Mouse (Mus musculus) heart, postnatal 0 days (tissue): Measurements from ENCODE around the gene Plxdc1. TPM values are rescaled to one million over a fixed set of nuclear protein-coding genes. Genes with fewer than 3 reads are reported as not detected.
A peak's percentile ranks its signal among the peaks of the same experiment; 100 is the strongest.

Experiments used
- ATAC-seq: fragments of 200-750 bp; cut with Nextera tagmentation; 2 replicates; pipeline ENCODE4 v1.8.0; 2017; ENCODE audit warnings: low read depth, moderate number of reproducible peaks, moderate library complexity; ENCODE audit not compliant: insufficient read depth
- DNase-seq: peaks from one replicate; pipeline ENCODE4 v3.0.0-alpha.2; 2016; ENCODE audit warnings: low spot score
- H3K27ac ChIP-seq: fragments of 300-500 bp; sonication (generic); 2 replicates; pipeline ENCODE4 v1.5.1; 2014; ENCODE audit warnings: low read depth, mild to moderate bottlenecking
- H3K27me3 ChIP-seq: fragments of 300-500 bp; sonication (generic); 2 replicates; pipeline ENCODE4 v1.6.1; 2014; ENCODE audit warnings: low read length, mixed read lengths; ENCODE audit not compliant: control insufficient read depth, insufficient read depth
- H3K36me3 ChIP-seq: fragments of 300-500 bp; sonication (generic); replicated peaks from 2 replicates; pipeline ENCODE4 v1.6.1; 2014; ENCODE audit warnings: low read length, mixed read lengths; ENCODE audit not compliant: control insufficient read depth, insufficient read depth
- H3K4me1 ChIP-seq: fragments of 300-500 bp; sonication (generic); 2 replicates; pipeline ENCODE4 v1.6.1; 2014; ENCODE audit warnings: antibody characterized with exemption; ENCODE audit not compliant: control insufficient read depth, insufficient read depth
- H3K4me2 ChIP-seq: fragments of 300-500 bp; sonication (generic); 2 replicates; pipeline ENCODE4 v1.6.1; 2014; ENCODE audit warnings: low read depth, mild to moderate bottlenecking, low read length, moderate library complexity
- H3K4me3 ChIP-seq: fragments of 300-500 bp; sonication (generic); 2 replicates; pipeline ENCODE4 v1.5.1; 2014; ENCODE audit warnings: low read depth, low read length
- H3K9ac ChIP-seq: fragments of 300-500 bp; sonication (generic); replicated peaks from 2 replicates; pipeline ENCODE4 v1.6.1; 2014; ENCODE audit warnings: low read depth, low read length, mixed read lengths
- H3K9me3 ChIP-seq: fragments of 300-500 bp; sonication (generic); replicated peaks from 2 replicates; pipeline ENCODE4 v1.6.1; 2016; ENCODE audit warnings: low read length; ENCODE audit not compliant: control insufficient read depth
- CTCF ChIP-seq: IDR thresholded peaks from 2 replicates; pipeline ENCODE4 v1.5.1; 2016; ENCODE audit warnings: antibody characterized with exemption, control low read depth, low read depth
- EP300 ChIP-seq: IDR thresholded peaks from 2 replicates; pipeline ENCODE4 v1.6.1; 2016; ENCODE audit warnings: antibody characterized with exemption, low read depth
- WGBS: fragments of 180-500 bp; shearing (Covaris S2); extraction: QIAGEN DNeasy Blood & Tissue Kit; methylation state at CpG from one replicate; pipeline ENCODE4 v1.1.7; 2014; 5-methylcytosine and 5-hydroxymethylcytosine counted together
- polyA plus RNA-seq: library from polyadenylated mRNA; unstranded; fragments of >200 nt; fragmentation: Nextera tagmentation; extraction: Ambion mirVana; gene quantifications from 2 replicates; pipeline ENCODE4 v1.2.1, GENCODE M21; 2015
- total RNA-seq: library from RNA; depleted of rRNA; stranded (reverse); fragments of >200 nt; gene quantifications from 2 replicates; pipeline ENCODE4 v1.2.3, GENCODE M21; 2014; ENCODE audit warnings: low replicate concordance

The Plxdc1 gene
- total and polyA plus RNA-seq, 2 experiments from 2014 or later = 2.1 to 2.6 TPM

GRCm38 (mm10) chr11:98030701-98031442 lies 44.6 kb upstream of the Plxdc1 start:
- H3K36me3 ChIP-seq = peaks cover 32% of the 10 kb centered on the region
- no peak overlapping the region for H3K4me3 ChIP-seq
- TF ChIP-seq CTCF (0 out of 2 replicates have a peak, but pooled peaks have one; percentile 3), EP300 (no peak)
- H3K4me2 ChIP-seq = no peak overlapping the region
- no peak overlapping the region for H3K9ac ChIP-seq
- peaks cover 3% of the 10 kb centered on the region; the same call in 1 of the 2 replicates for H3K27me3 ChIP-seq
- no peaks in the 10 kb centered on the region for H3K9me3 ChIP-seq
- no peak overlapping the region for H3K27ac ChIP-seq
- no peak for ATAC-seq
- peaks cover 2% of the 10 kb centered on the region; the same call in 1 of the 2 replicates for H3K4me1 ChIP-seq
- WGBS = 62% methylated on average over 5 of the region's 5 CpGs
- no peak for DNase-seq

- no peak overlapping the region for H3K27ac ChIP-seq
- ATAC-seq (no peak), DNase-seq (no peak)
- 20% methylated on average over 7 of the region's 7 CpGs for WGBS
- peak overlapping the region; percentile 98 for H3K9ac ChIP-seq
- H3K4me2 ChIP-seq = peak overlapping the region; percentile 77
- peak overlapping the region; percentile 85 for H3K4me3 ChIP-seq
- peaks cover 5% of the 10 kb centered on the region; the same call in 1 of the 2 replicates for H3K4me1 ChIP-seq
- no peak for TF ChIP-seq CTCF
- peaks cover 32% of the 10 kb centered on the region for H3K36me3 ChIP-seq
- no peaks in the 10 kb centered on the region for H3K9me3 ChIP-seq
- no peaks in the 10 kb centered on the region for H3K27me3 ChIP-seq
Observed at GRCm38 (mm10) chr11:98027785-98028184, 41.5 kb upstream of the Plxdc1 start.

- TF ChIP-seq CTCF (no peak), EP300 (no peak)
- ATAC-seq (no peak), DNase-seq (no peak)
- H3K27ac ChIP-seq = peak overlapping the region; percentile 90
- WGBS = 0% methylated on average over 18 of the region's 18 CpGs
- peak overlapping the region; percentile 77 for H3K4me2 ChIP-seq
- H3K4me3 ChIP-seq = peak overlapping the region; percentile 85
- peaks cover 5% of the 10 kb centered on the region; the same call in 1 of the 2 replicates for H3K4me1 ChIP-seq
- no peaks in the 10 kb centered on the region for H3K9me3 ChIP-seq
- H3K36me3 ChIP-seq = peaks cover 32% of the 10 kb centered on the region
- no peaks in the 10 kb centered on the region for H3K27me3 ChIP-seq
- peak overlapping the region; percentile 98 for H3K9ac ChIP-seq
Observed at GRCm38 (mm10) chr11:98027297-98027688, 41.0 kb upstream of the Plxdc1 start.

- ATAC-seq (peak; percentile 81), DNase-seq (peak; percentile 80)
- no peaks in the 10 kb centered on the region for H3K9me3 ChIP-seq
- peaks cover 10% of the 10 kb centered on the region for H3K4me1 ChIP-seq
- peak within 1 kb of the TSS; percentile 85 for H3K4me3 ChIP-seq
- under 1% methylated on average over 65 of the region's 69 CpGs for WGBS
- H3K36me3 ChIP-seq = peaks cover 32% of the 10 kb centered on the region
- peak within 1 kb of the TSS; percentile 77 for H3K4me2 ChIP-seq
- H3K9ac ChIP-seq = peak within 1 kb of the TSS; percentile 98
- TF ChIP-seq CTCF (no peak), EP300 (peak; percentile 88)
- peak within 1 kb of the TSS; percentile 90 for H3K27ac ChIP-seq
- no peaks in the 10 kb centered on the region for H3K27me3 ChIP-seq
Observed at GRCm38 (mm10) chr11:98026570-98027296, 40.5 kb upstream of the Plxdc1 start, which contains the start of gene Rpl19. Rpl19 (plus strand) TSS chr11:98026710.

- no peak for DNase-seq
- Histone ChIP-seq H3K9ac (peak overlapping the region; percentile 98), H3K4me2 (peak overlapping the region; percentile 77), H3K4me1 (peaks cover 15% of the 10 kb centered on the region), H3K27me3 (no peaks in the 10 kb centered on the region), H3K4me3 (peak overlapping the region; percentile 85), H3K36me3 (peaks cover 31% of the 10 kb centered on the region), H3K27ac (peak overlapping the region; percentile 90), H3K9me3 (no peaks in the 10 kb centered on the region)
- TF ChIP-seq CTCF (no peak), EP300 (no peak; the same call in 1 of the 2 replicates)
- 7% methylated on average over 15 of the region's 15 CpGs for WGBS
- ATAC-seq = no peak
Observed at GRCm38 (mm10) chr11:98026248-98026569, 40.0 kb upstream of the Plxdc1 start.
